Comparison of ENCODE assay signal across 9 mouse cellular contexts in genomic region chr2:125723408-125724085, GRCm38 (mm10). TPM values are rescaled to one million over a fixed set of nuclear protein-coding genes. Genes with fewer than 3 reads are reported as not detected.
DNase-seq lines count a peak whose midpoint lies in the region; ATAC-seq and TF ChIP-seq lines count a peak whose summit lies in the region.
"Had no signal": no experiment of that assay in that cellular context is flagged by ENCODE, and none has a peak within 500 bp of the region (broad histone marks: within the 10 kb centered on the region; RNA-seq: fewer than 3 reads in every experiment).

No protein-coding gene starts in this region.

- peak overlapping the region; percentile 63 for H3K4me3 ChIP-seq in heart, embryonic 13.5 days
- H3K4me3 ChIP-seq in kidney, embryonic 15.5 days (replicated peaks) = peak overlapping the region; percentile 53
- peak overlapping the region; percentile 44 for H3K4me3 ChIP-seq in lung, embryonic 14.5 days (ENCODE audit: low read depth, low read length)
- H3K4me3 ChIP-seq in neural tube, embryonic 15.5 days (replicated peaks) = peak overlapping the region; percentile 54
- H3K4me3 ChIP-seq: erythroblast, embryonic 14.5 days had no signal

- peaks cover 24% of the 10 kb centered on the region for H3K4me1 ChIP-seq in heart, embryonic 13.5 days
- H3K4me1 ChIP-seq in kidney, embryonic 15.5 days = peaks cover 28% of the 10 kb centered on the region
- H3K4me1 ChIP-seq in lung, embryonic 14.5 days (ENCODE audit: insufficient read depth) = 0 out of 2 replicates have a peak, but pooled peaks cover 3% of the 10 kb centered on the region
- peaks cover 28% of the 10 kb centered on the region for H3K4me1 ChIP-seq in neural tube, embryonic 15.5 days

- H3K9ac ChIP-seq in heart, embryonic 13.5 days = peak overlapping the region; percentile 82
- peak overlapping the region; percentile 37 for H3K9ac ChIP-seq in kidney, embryonic 15.5 days
- peak overlapping the region; percentile 44; the same call in 1 of the 2 replicates for H3K9ac ChIP-seq in lung, embryonic 14.5 days
- peak overlapping the region; percentile 66 for H3K9ac ChIP-seq in neural tube, embryonic 15.5 days (replicated peaks)

- peak; percentile 37 for DNase-seq in CD4-positive helper T cell, adult 2 months (ENCODE audit: low read depth, low spot score)
- peak; percentile 42 to 44 for DNase-seq in adrenal gland, adult 18-20 months (ENCODE audit: low spot score in 2 of 2)
- DNase-seq in embryo, embryonic 9.5 days (ENCODE audit: extremely low spot score) = peak; percentile 70
- DNase-seq in lung, embryonic 14.5 days = peak; percentile 81

- no peaks in the 10 kb centered on the region for H3K9me3 ChIP-seq in heart, embryonic 13.5 days
- no peaks in the 10 kb centered on the region for H3K9me3 ChIP-seq in kidney, embryonic 15.5 days (replicated peaks)
- H3K9me3 ChIP-seq in lung, embryonic 14.5 days (ENCODE audit: low read depth, low read length) = no peaks in the 10 kb centered on the region
- H3K9me3 ChIP-seq in neural tube, embryonic 15.5 days (replicated peaks) = no peaks in the 10 kb centered on the region

- ATAC-seq in heart, embryonic 13.5 days (ENCODE audit: extremely low read depth, insufficient number of reproducible peaks, low FRiP score, low TSS enrichment) = peak; percentile 73
- peak; percentile 84 for ATAC-seq in kidney, embryonic 15.5 days (replicated peaks; ENCODE audit: low FRiP score)
- peak; percentile 77 for ATAC-seq in lung, embryonic 14.5 days (ENCODE audit: insufficient read depth)
- peak; percentile 76 for ATAC-seq in neural tube, embryonic 15.5 days (ENCODE audit: low FRiP score)
- ATAC-seq in monocyte, adult 5-6 weeks (replicated peaks; ENCODE audit: insufficient number of reproducible peaks, low FRiP score, low TSS enrichment, poor library complexity, severe bottlenecking) = no peak

- H3K27me3 ChIP-seq in heart, embryonic 13.5 days (replicated peaks) = peaks cover 61% of the 10 kb centered on the region
- peaks cover 58% of the 10 kb centered on the region for H3K27me3 ChIP-seq in kidney, embryonic 15.5 days
- peaks cover 28% of the 10 kb centered on the region for H3K27me3 ChIP-seq in lung, embryonic 14.5 days (ENCODE audit: insufficient read depth, low read length)
- 0 out of 2 replicates have a peak, but pooled peaks cover 12% of the 10 kb centered on the region for H3K27me3 ChIP-seq in neural tube, embryonic 15.5 days (replicated peaks)

- peak overlapping the region; percentile 99 for H3K4me2 ChIP-seq in heart, embryonic 13.5 days
- peak overlapping the region; percentile 99 for H3K4me2 ChIP-seq in kidney, embryonic 15.5 days
- H3K4me2 ChIP-seq in lung, embryonic 14.5 days = peak overlapping the region; percentile 93
- peak overlapping the region; percentile 100 for H3K4me2 ChIP-seq in neural tube, embryonic 15.5 days

- under 1% methylated on average over 34 of the region's 34 CpGs for WGBS in heart, embryonic 13.5 days
- WGBS in kidney, embryonic 15.5 days = under 1% methylated on average over 34 of the region's 34 CpGs
- WGBS in lung, embryonic 14.5 days = under 1% methylated on average over 34 of the region's 34 CpGs
- WGBS in neural tube, embryonic 15.5 days = under 1% methylated on average over 34 of the region's 34 CpGs

- TF ChIP-seq CTCF in lung, embryonic 14.5 days (IDR thresholded peaks at IDR 0.05; ENCODE audit: low read depth) = peak; percentile 35

- no peaks in the 10 kb centered on the region for H3K36me3 ChIP-seq in heart, embryonic 13.5 days
- no peaks in the 10 kb centered on the region for H3K36me3 ChIP-seq in kidney, embryonic 15.5 days
- H3K36me3 ChIP-seq in lung, embryonic 14.5 days (ENCODE audit: insufficient read depth) = no peaks in the 10 kb centered on the region
- H3K36me3 ChIP-seq in neural tube, embryonic 15.5 days = no peaks in the 10 kb centered on the region

- no peak overlapping the region for H3K27ac ChIP-seq in heart, embryonic 13.5 days (replicated peaks)
- H3K27ac ChIP-seq in kidney, embryonic 15.5 days = no peak overlapping the region
- H3K27ac ChIP-seq in lung, embryonic 14.5 days (ENCODE audit: low read depth) = no peak overlapping the region
- H3K27ac ChIP-seq in neural tube, embryonic 15.5 days (replicated peaks) = peak overlapping the region; percentile 76

RNA-seq across cellular contexts. Expression of gene Shc4, which starts 0.4 kb away (rescaled TPM):
- 1 to 10 TPM; 2.8 to 3.0 TPM for total RNA-seq in adrenal gland, adult 18-20 months (2021)
- 0.64 and 1.7 TPM in 2 replicates for polyA plus RNA-seq in heart, embryonic 13.5 days (2015; fragmentation: Nextera tagmentation; extraction: Ambion mirVana)
- 1.2 and 1.3 TPM in 2 replicates for polyA plus RNA-seq in kidney, embryonic 15.5 days (2015; fragmentation: Nextera tagmentation; extraction: Ambion mirVana)
- polyA plus RNA-seq in lung, embryonic 14.5 days (2014; fragmentation: Nextera tagmentation; extraction: Ambion mirVana) = 1.1 TPM in 2 replicates
- 4.3 and 4.6 TPM in 2 replicates for polyA plus RNA-seq in neural tube, embryonic 15.5 days (2015; fragmentation: Nextera tagmentation; extraction: Ambion mirVana)
- 0.58 TPM in 1 of 3 replicates, not detected in the others for total RNA-seq in monocyte, adult 5-6 weeks (2017)

RNA-seq across cellular contexts. Expression of gene Eid1, which starts 50.7 kb away (rescaled TPM):
- total RNA-seq in adrenal gland, adult 18-20 months (2021) = 100 to 1,000 TPM; 108 to 126 TPM
- polyA plus RNA-seq in heart, embryonic 13.5 days (2015; fragmentation: Nextera tagmentation; extraction: Ambion mirVana) = 144 and 149 TPM in 2 replicates
- polyA plus RNA-seq in kidney, embryonic 15.5 days (2015; fragmentation: Nextera tagmentation; extraction: Ambion mirVana) = 116 and 119 TPM in 2 replicates
- polyA plus RNA-seq in lung, embryonic 14.5 days (2014; fragmentation: Nextera tagmentation; extraction: Ambion mirVana) = 150 and 164 TPM in 2 replicates
- polyA plus RNA-seq in neural tube, embryonic 15.5 days (2015; fragmentation: Nextera tagmentation; extraction: Ambion mirVana) = 342 and 377 TPM in 2 replicates
- total RNA-seq in monocyte, adult 5-6 weeks (2017) = 73.2 to 86.9 TPM (median 83.8 TPM) in 3 replicates

RNA-seq across cellular contexts. Expression of gene Secisbp2l, which starts 59.1 kb away (rescaled TPM):
- total RNA-seq in adrenal gland, adult 18-20 months (2021) = 10 to 100 TPM; 49.9 to 57.2 TPM
- 11.1 and 11.2 TPM in 2 replicates for polyA plus RNA-seq in heart, embryonic 13.5 days (2015; fragmentation: Nextera tagmentation; extraction: Ambion mirVana)
- 19.0 and 19.6 TPM in 2 replicates for polyA plus RNA-seq in kidney, embryonic 15.5 days (2015; fragmentation: Nextera tagmentation; extraction: Ambion mirVana)
- polyA plus RNA-seq in lung, embryonic 14.5 days (2014; fragmentation: Nextera tagmentation; extraction: Ambion mirVana) = 22.4 and 22.6 TPM in 2 replicates
- polyA plus RNA-seq in neural tube, embryonic 15.5 days (2015; fragmentation: Nextera tagmentation; extraction: Ambion mirVana) = 23.0 and 26.1 TPM in 2 replicates
- 52.9 to 72.2 TPM (median 55.9 TPM) in 3 replicates for total RNA-seq in monocyte, adult 5-6 weeks (2017)
